ENCODE assay signal across 12 mouse cellular contexts in the genomic region with DNA sequence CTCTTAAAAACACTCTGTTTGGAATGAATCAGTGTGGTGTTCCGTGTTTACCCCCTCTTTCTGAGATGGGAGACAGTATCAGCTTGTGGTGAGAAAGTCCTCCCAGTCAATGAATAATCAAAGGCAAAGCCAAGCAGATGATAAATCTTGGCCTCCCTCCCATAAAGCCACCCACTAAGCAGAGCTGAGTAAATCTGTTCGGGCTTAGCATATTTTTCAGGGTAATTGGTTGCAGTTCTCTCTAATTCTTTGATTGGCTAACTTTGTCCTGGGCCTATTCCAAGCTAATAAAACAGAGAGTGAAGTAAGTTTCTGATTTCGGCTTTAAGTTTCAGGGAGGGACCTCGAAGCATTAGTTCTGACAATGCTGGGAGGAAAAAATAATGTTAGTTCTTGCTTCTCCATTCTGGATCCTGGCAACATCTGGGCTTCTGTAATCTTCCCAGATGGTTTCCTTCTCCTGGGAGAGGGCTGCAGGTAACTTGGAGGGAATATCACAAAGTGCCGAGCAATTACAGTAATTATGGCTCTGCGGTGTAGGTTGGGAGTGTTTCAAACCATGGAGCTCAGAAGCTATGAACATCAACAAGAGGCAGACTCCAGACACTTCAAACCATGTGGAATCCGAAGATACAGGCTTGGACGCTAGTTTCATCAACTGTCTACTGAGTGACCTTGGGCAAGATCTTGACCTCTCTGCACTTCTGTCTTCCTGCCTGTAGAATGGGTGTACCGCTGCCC. TPM values are rescaled to one million over a fixed set of nuclear protein-coding genes. Genes with fewer than 3 reads are reported as not detected.
DNase-seq lines count a peak whose midpoint lies in the region; ATAC-seq lines count a peak whose summit lies in the region.
"Had no signal": no experiment of that assay in that cellular context is flagged by ENCODE, and none has a peak within 500 bp of the region (broad histone marks: within the 10 kb centered on the region; RNA-seq: fewer than 3 reads in every experiment).

No protein-coding gene starts in this region.

- H3K4me2 ChIP-seq in heart, embryonic 12.5 days, result no peak overlapping the region
- H3K4me2 ChIP-seq in midbrain, embryonic 16.5 days (ENCODE audit: low read length), result no peak overlapping the region
- H3K4me2 ChIP-seq: stomach, embryonic 15.5 days had no signal

- peak; percentile 13 to 28 for DNase-seq in heart, postnatal 10 days
- DNase-seq in Muller cell, postnatal 12 days (ENCODE audit: inconsistent ontology term), result peak; percentile 60
- peak; percentile 51 for DNase-seq in fibroblast of lung, adult 2 months (ENCODE audit: low read depth)
- DNase-seq in left cerebral cortex, adult 9 months (ENCODE audit: low spot score in 2 of 2), result peak; percentile 44 to 69
- no peak for DNase-seq in yolk sac, embryonic 10.5 days (ENCODE audit: low spot score)
- no peak for DNase-seq in kidney, postnatal 10 days
- DNase-seq: adrenal gland, postnatal 25 days; kidney, postnatal 4 days; lung, postnatal 14 days had no signal

- no peaks in the 10 kb centered on the region for H3K9me3 ChIP-seq in heart, embryonic 12.5 days (replicated peaks)
- H3K9me3 ChIP-seq in midbrain, embryonic 16.5 days (replicated peaks; ENCODE audit: control insufficient read depth, low read length, poor library complexity, severe bottlenecking), result no peaks in the 10 kb centered on the region
- H3K9me3 ChIP-seq: stomach, embryonic 15.5 days had no signal

- H3K4me1 ChIP-seq in heart, embryonic 12.5 days (replicated peaks), result no peaks in the 10 kb centered on the region
- H3K4me1 ChIP-seq in midbrain, embryonic 16.5 days (ENCODE audit: control insufficient read depth, insufficient read depth, low read length), result no peaks in the 10 kb centered on the region
- H3K4me1 ChIP-seq: stomach, embryonic 15.5 days had no signal

- no peak overlapping the region for H3K4me3 ChIP-seq in heart, embryonic 12.5 days
- H3K4me3 ChIP-seq in midbrain, embryonic 16.5 days (ENCODE audit: low read depth, low read length), result no peak overlapping the region
- H3K4me3 ChIP-seq: stomach, embryonic 15.5 days had no signal

- H3K27me3 ChIP-seq in heart, embryonic 12.5 days (replicated peaks), result no peaks in the 10 kb centered on the region
- no peaks in the 10 kb centered on the region for H3K27me3 ChIP-seq in midbrain, embryonic 16.5 days (ENCODE audit: control insufficient read depth, insufficient read depth, low read depth, low read length)
- H3K27me3 ChIP-seq: stomach, embryonic 15.5 days had no signal

- no peaks in the 10 kb centered on the region for H3K36me3 ChIP-seq in heart, embryonic 12.5 days
- no peaks in the 10 kb centered on the region for H3K36me3 ChIP-seq in midbrain, embryonic 16.5 days (ENCODE audit: control insufficient read depth, insufficient read depth, low read length)
- H3K36me3 ChIP-seq: stomach, embryonic 15.5 days had no signal

- 74% methylated on average over 9 of the region's 9 CpGs for WGBS in heart, embryonic 12.5 days
- 73% methylated on average over 9 of the region's 9 CpGs for WGBS in midbrain, embryonic 16.5 days

- ATAC-seq in heart, embryonic 12.5 days (ENCODE audit: insufficient number of reproducible peaks, low FRiP score), result no peak
- no peak for ATAC-seq in midbrain, embryonic 16.5 days

- intact Hi-C loops in heart, postnatal 10 days (cut with DNase I), result loop anchor here (5.0 kb wide), 1 partner anchor 641 kb away; no protein-coding TSS in a partner anchor

- no peak overlapping the region for H3K27ac ChIP-seq in heart, embryonic 12.5 days (ENCODE audit: poor library complexity, severe bottlenecking)
- H3K27ac ChIP-seq in midbrain, embryonic 16.5 days (ENCODE audit: low read length), result no peak overlapping the region
- H3K27ac ChIP-seq: stomach, embryonic 15.5 days had no signal

- no peak overlapping the region for H3K9ac ChIP-seq in heart, embryonic 12.5 days
- H3K9ac ChIP-seq in midbrain, embryonic 16.5 days (ENCODE audit: low read depth, low read length), result no peak overlapping the region
- H3K9ac ChIP-seq: stomach, embryonic 15.5 days had no signal

RNA-seq across cellular contexts. Expression of a gene that starts 44.3 kb away (rescaled TPM):
- total RNA-seq in heart, postnatal 10 days (2021), result 10 to 100 TPM; 83.3 to 90.7 TPM
- polyA plus RNA-seq in heart, embryonic 12.5 days (2016; fragmentation: Nextera tagmentation; extraction: Ambion mirVana), result 71.6 and 72.6 TPM in 2 replicates
- polyA plus RNA-seq in midbrain, embryonic 16.5 days (2015; fragmentation: Nextera tagmentation; extraction: Ambion mirVana), result 106 and 112 TPM in 2 replicates

Comparison
In these comparisons a context has a peak if more than half of its experiments do, and no peak if none do; other contexts are left out.
1. DNase-seq: peak in heart, postnatal 10 days (2 of 2), Muller cell, postnatal 12 days (single experiment), fibroblast of lung, adult 2 months (single experiment) and left cerebral cortex, adult 9 months (2 of 2); none in yolk sac, embryonic 10.5 days (single experiment) and kidney, postnatal 10 days (single experiment).